Mouse (Mus musculus) duodenum, adult 2 months (tissue): Measurements from ENCODE around the gene Dusp14. TPM values are rescaled to one million over a fixed set of nuclear protein-coding genes. Genes with fewer than 3 reads are reported as not detected.

Experiments used
- polyA plus RNA-seq: library from polyadenylated mRNA; depleted of rRNA; stranded (reverse); fragments of >200 nt; gene quantifications from 2 replicates; pipeline ENCODE4 v1.2.3, GENCODE M21; 2012; ENCODE audit warnings: low replicate concordance; rRNA removed

Gene Dusp14
- polyA plus RNA-seq, result 7.5 and 9.4 TPM in 2 replicates

GRCm38 (mm10) chr11:84069034-84069370 is at the start of gene Dusp14:
Gene Dusp14 (minus strand): TSS chr11:84069261.

Other genes with a start within 250 kb of the Dusp14 start
- gene Hnf1b, start 219.2 kb downstream of the Dusp14 start, polyA plus RNA-seq, result 16.3 and 21.8 TPM in 2 replicates
- 0.63 and 0.82 TPM in 2 replicates for gene Ddx52, start 127.2 kb downstream of the Dusp14 start, polyA plus RNA-seq
- 6.0 and 13.6 TPM in 2 replicates for gene Synrg, start 104.8 kb downstream of the Dusp14 start, polyA plus RNA-seq
- 0.79 and 1.7 TPM in 2 replicates for gene Tada2a, start 60.3 kb upstream of the Dusp14 start, polyA plus RNA-seq
- 1.8 and 3.4 TPM in 2 replicates for gene Acaca, start 60.4 kb upstream of the Dusp14 start, polyA plus RNA-seq
- 1.7 and 3.2 TPM in 2 replicates for gene Gm11437, start 98.2 kb upstream of the Dusp14 start, polyA plus RNA-seq